In genomic region chr15:69164581-69165481, GRCm38 (mm10) we compare ENCODE assay signal across 9 mouse cellular contexts.
DNase-seq lines count a peak whose midpoint lies in the region; ATAC-seq and TF ChIP-seq lines count a peak whose summit lies in the region.
"Had no signal": no experiment of that assay in that cellular context is flagged by ENCODE, and none has a peak within 500 bp of the region (broad histone marks: within the 10 kb centered on the region; RNA-seq: fewer than 3 reads in every experiment).

No protein-coding gene starts in this region.

- peak; percentile 21 for DNase-seq in embryo, embryonic 10 days (ENCODE audit: low spot score)
- DNase-seq in embryo, embryonic 9.5 days (ENCODE audit: extremely low spot score): no peak
- DNase-seq in brain, embryonic 14.5 days (ENCODE audit: low read depth): peak; percentile 75
- DNase-seq in forelimb bud, embryonic 11.5 days (ENCODE audit: low read depth, low spot score): peak; percentile 2
- peak; percentile 43 for DNase-seq in kidney, postnatal 14 days
- DNase-seq in right cerebral cortex, adult 18-20 months: no peak
- no peak for DNase-seq in lung, postnatal 4 days
- DNase-seq: gastrocnemius, postnatal 14 days had no signal

- TF ChIP-seq POLR2A in brain, embryonic 14.5 days (IDR thresholded peaks at IDR 0.05; ENCODE audit: borderline replicate concordance, extremely low read depth, insufficient read depth, insufficient read length, poor library complexity, severe bottlenecking): no peak

- TF ChIP-seq CTCF in brain, embryonic 14.5 days (IDR thresholded peaks at IDR 0.05; ENCODE audit: borderline replicate concordance, extremely low read depth, insufficient read depth, insufficient read length): no peak

- no peak for ATAC-seq in frontal cortex, adult (ENCODE audit: low TSS enrichment)

Comparison
In these comparisons a context has a peak if more than half of its experiments do, and no peak if none do; other contexts are left out.
1. DNase-seq: peak in embryo, embryonic 10 days (single experiment), brain, embryonic 14.5 days (single experiment), forelimb bud, embryonic 11.5 days (single experiment) and kidney, postnatal 14 days (single experiment); none in embryo, embryonic 9.5 days (single experiment), right cerebral cortex, adult 18-20 months (single experiment) and lung, postnatal 4 days (0 of 2).